Mouse (Mus musculus) erythroblast, adult 5-6 weeks (primary cell): ENCODE measurements around the gene Cbr4. TPM values are rescaled to one million over a fixed set of nuclear protein-coding genes. Genes with fewer than 3 reads are reported as not detected.

Experiments
- ATAC-seq: replicated peaks from 2 replicates; pipeline ENCODE4 v1.8.0; 2016; ENCODE audit warnings: moderate number of reproducible peaks, mild to moderate bottlenecking, moderate TSS enrichment, inconsistent platforms; ENCODE audit not compliant: poor library complexity, low FRiP score, severe bottlenecking
- total RNA-seq, 2 experiments: library from RNA; stranded (forward) in 1 of 2; stranded (reverse) in 1 of 2; fragments of 150-400 nt in 1 of 2; fragments of 200-764, 138-1000 nt in 1 of 2; gene quantifications; 2 replicates each; pipeline versions ENCODE4 v1.2.3 to v1.2.4; 2015 to 2017; ENCODE audit warnings: low replicate concordance in 2 of 2

Cbr4 gene
- total RNA-seq (2015; ENCODE audit: low replicate concordance) (4.8 and 9.0 TPM in 2 replicates), total RNA-seq (2017; ENCODE audit: low replicate concordance) (5.3 and 12.3 TPM in 2 replicates)

- ATAC-seq = peak; percentile 96
Observed at GRCm38 (mm10) chr8:61487597-61488156, at the start of gene Cbr4. TSS of gene Cbr4 (plus strand) at chr8:61487734.

GRCm38 (mm10) chr8:61442988-61443387 lies 44.5 kb upstream of the Cbr4 start:
- no peak for ATAC-seq

- ATAC-seq = no peak
Observed at GRCm38 (mm10) chr8:61444358-61444757, 43.2 kb upstream of the Cbr4 start.

GRCm38 (mm10) chr8:61446329-61446728 lies 41.2 kb upstream of the Cbr4 start:
- no peak for ATAC-seq

- no peak for ATAC-seq
Observed at GRCm38 (mm10) chr8:61448100-61448499, 39.4 kb upstream of the Cbr4 start.

- ATAC-seq = no peak
Observed at GRCm38 (mm10) chr8:61448881-61449280, 38.7 kb upstream of the Cbr4 start.

- no peak for ATAC-seq
Observed at GRCm38 (mm10) chr8:61450916-61451575, 36.5 kb upstream of the Cbr4 start.

GRCm38 (mm10) chr8:61451721-61452337 lies 35.7 kb upstream of the Cbr4 start:
- no peak for ATAC-seq

GRCm38 (mm10) chr8:61459763-61460162 lies 27.8 kb upstream of the Cbr4 start:
- no peak for ATAC-seq

- ATAC-seq = no peak
Observed at GRCm38 (mm10) chr8:61462221-61462620, 25.3 kb upstream of the Cbr4 start.

- ATAC-seq = no peak
Observed at GRCm38 (mm10) chr8:61464393-61464792, 23.1 kb upstream of the Cbr4 start.

- ATAC-seq = no peak
Observed at GRCm38 (mm10) chr8:61466696-61467552, 20.6 kb upstream of the Cbr4 start.

GRCm38 (mm10) chr8:61467553-61467815 lies 20.1 kb upstream of the Cbr4 start:
- no peak for ATAC-seq

- no peak for ATAC-seq
Observed at GRCm38 (mm10) chr8:61470213-61470612, 17.3 kb upstream of the Cbr4 start.

GRCm38 (mm10) chr8:61475251-61475673 lies 12.3 kb upstream of the Cbr4 start:
- ATAC-seq = no peak

GRCm38 (mm10) chr8:61476160-61476559 lies 11.4 kb upstream of the Cbr4 start:
- no peak for ATAC-seq

GRCm38 (mm10) chr8:61478150-61478549 lies 9.4 kb upstream of the Cbr4 start:
- ATAC-seq = no peak

- no peak for ATAC-seq
Observed at GRCm38 (mm10) chr8:61478793-61479192, 8.7 kb upstream of the Cbr4 start.

GRCm38 (mm10) chr8:61479506-61480214 lies 7.9 kb upstream of the Cbr4 start:
- ATAC-seq = no peak
